Mouse (Mus musculus): Measurements from ENCODE around the gene I0C0044D17Rik.

The I0C0044D17Rik gene

GRCm38 (mm10) chr4:98777464-98777863, 46.2 kb downstream of the I0C0044D17Rik start:
- no peak for DNase-seq (ENCODE audit: low spot score in 2 of 2)

GRCm38 (mm10) chr4:98776721-98777427, 46.8 kb downstream of the I0C0044D17Rik start:
- no peak for DNase-seq (ENCODE audit: low spot score in 2 of 2)

- no peak for DNase-seq (ENCODE audit: low spot score in 2 of 2)
Observed at GRCm38 (mm10) chr4:98773785-98774184, 49.9 kb downstream of the I0C0044D17Rik start.
